Mouse (Mus musculus) E14TG2a.4 (cell line): ENCODE measurements around the gene Rpl36al.
A peak's percentile ranks its signal among the peaks of the same experiment; 100 is the strongest.

Source experiments
- CTCF ChIP-seq: conservative IDR thresholded peaks from 2 replicates; pipeline ENCODE4 v1.5.1; 2014; ENCODE audit warnings: low read length
- NANOG ChIP-seq: IDR thresholded peaks from 2 replicates; pipeline ENCODE4 v1.6.1; 2014; ENCODE audit warnings: borderline replicate concordance, low read length, mixed read lengths
- POU5F1 ChIP-seq: IDR thresholded peaks from 2 replicates; pipeline ENCODE4 v1.6.1; 2014; ENCODE audit warnings: low read length, borderline replicate concordance

GRCm38 (mm10) chr12:69229251-69229650 is 45.4 kb upstream of the Rpl36al start:
- TF ChIP-seq CTCF (peak; percentile 74), POU5F1 (no peak), NANOG (no peak)
